Mouse (Mus musculus): Measurements from ENCODE around the gene Olfr1008.
"Not testable (repeated sequence)": the region's sequence is repeated elsewhere in the genome, so short reads cannot be mapped to it uniquely, and the experiment has no call there.

Olfr1008 gene

DNA sequence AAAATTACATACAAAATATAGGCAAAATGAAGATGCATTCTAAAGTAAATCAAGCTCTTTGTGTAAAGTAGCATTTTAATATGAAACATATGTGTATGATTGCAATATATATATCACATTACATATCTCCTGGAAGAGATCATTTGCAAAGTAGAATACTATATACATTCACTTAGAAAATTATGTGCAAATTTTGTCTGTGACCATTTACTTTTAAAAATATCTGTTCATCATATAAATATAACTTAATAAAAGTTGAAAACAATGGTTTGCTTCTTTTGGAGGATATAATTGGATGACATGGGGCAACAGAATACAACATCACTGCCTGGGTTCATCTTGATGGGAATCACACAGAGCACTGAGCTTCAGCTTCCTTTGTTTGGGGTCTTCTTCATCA lies at the start of gene Olfr1008:
Gene Olfr1008, plus strand, starts transcription at position 301 of the 400 bp plus-strand sequence.
- no peak for DNase-seq

DNA sequence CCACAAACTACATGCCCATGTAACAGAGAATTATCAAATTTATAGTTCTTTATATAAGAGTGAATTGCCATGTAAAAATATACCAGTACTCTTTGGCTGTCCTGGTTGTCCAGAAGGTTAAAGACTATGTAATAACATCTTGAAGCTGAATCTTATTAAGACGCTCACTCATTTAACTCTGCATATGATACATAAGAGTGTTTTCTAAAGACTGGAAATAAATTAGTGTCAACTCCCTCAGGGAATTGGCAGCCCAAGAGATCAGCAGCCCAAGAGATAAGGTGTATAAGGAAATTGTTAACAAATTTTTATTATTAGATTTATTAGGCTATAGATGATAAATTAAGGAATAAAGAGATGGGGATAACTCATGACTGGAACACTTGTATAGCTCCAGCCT lies 38.6 kb upstream of the Olfr1008 start, which contains the start of gene Olfr1002:
Gene Olfr1002, minus strand, starts transcription at position 101 of the 400 bp plus-strand sequence.
- no peak for DNase-seq

DNA sequence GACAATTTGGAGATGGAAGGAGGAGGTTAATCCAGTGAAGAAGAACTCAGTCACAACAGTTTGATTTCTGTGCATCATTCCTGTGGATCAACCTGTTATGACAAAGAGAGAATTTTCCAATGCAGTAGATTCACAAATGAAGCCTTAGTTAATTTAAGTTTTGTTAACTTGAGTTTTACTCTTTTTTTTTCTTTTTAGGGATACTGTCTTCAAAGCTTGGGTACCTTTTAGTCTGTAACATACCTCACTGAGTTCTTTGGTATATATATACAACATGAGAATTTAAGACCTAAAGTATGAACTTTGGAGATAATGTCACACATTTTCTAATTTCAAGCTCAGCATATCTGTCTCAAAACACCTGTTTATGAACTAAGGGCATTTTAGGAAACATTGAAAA lies 24.9 kb upstream of the Olfr1008 start, which contains the start of gene Olfr154:
Gene Olfr154, minus strand, starts transcription at position 101 of the 400 bp plus-strand sequence.
- DNase-seq = not testable (repeated sequence)

DNA sequence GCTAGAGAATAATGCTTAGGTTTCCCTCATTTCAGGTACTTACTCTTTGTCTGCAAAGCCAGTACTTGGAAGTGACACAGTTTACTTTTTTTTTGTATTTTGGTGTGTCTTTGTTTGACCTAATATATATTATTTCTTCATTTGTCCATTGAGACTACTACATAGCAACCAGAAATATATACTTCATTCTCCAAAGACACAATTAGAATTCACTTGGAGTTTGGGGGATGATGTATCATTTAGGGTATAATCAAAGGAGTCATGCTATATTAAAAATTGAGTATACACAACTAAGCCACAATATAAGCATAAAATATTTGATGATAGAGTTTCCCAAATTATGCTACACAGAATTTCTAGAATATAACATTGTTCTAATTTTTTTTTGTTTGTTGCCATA lies 10.6 kb upstream of the Olfr1008 start, which contains the start of gene Olfr1006:
Gene Olfr1006, minus strand, starts transcription at position 101 of the 400 bp plus-strand sequence.
- no peak for DNase-seq

DNA sequence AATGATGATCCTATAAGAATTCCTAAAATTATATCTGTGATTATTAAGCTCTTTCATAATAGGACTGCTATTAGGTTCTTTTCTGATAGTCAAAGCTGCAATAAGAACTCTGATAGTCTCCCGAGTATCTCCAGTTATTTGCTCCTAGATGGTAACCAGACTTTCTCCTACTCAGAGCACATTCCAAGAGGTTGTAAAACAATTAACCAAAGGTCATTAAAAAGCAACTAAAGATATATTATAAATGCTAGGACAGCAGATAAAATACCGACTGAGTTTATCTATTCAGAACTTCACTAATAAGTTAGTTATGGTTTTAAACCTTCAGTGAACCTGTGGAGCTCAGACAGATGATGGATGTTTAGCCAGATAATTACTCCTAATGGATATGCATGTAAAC lies 21.4 kb downstream of the Olfr1008 start:
- not testable (repeated sequence) for DNase-seq

DNA sequence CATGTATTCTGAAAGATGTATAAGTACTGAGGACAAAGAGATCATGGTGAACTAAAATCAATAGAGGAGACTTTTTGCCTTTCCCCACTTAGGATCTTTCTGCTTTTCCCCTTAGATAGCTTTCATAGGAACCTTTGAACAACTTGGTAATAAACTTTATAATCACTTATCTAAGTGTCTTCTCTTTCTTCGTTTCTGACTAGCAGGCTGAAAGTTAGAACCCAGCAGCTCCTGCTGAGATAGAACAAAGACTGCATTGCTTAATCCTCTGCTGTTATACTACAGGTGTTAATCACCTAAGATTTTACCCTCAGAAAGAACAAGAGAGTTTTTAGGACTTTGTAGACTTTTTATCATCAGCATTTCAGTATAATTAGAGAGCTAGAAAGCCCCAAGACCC lies 21.9 kb downstream of the Olfr1008 start:
- DNase-seq = no peak

DNA sequence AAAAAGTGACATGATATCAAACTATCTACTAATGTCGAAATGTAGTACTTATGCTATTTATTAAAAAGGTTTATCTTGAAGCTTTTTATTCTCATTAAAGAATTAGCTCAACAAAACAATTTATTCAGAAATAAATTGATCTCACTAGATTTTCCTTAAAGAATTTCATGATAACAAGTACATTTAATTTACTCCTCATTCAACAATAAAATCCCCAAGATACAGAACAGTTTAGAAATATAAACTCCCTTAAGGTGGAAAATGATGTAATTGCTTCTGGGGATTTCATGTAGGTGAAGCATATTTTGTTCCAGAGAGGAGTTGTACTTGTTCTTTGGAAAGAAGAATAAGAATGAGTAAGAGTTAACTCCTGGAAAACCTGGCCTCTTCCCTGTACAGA lies 25.9 kb downstream of the Olfr1008 start, which contains the start of gene Olfr1009:
Gene Olfr1009, plus strand, starts transcription at position 301 of the 400 bp plus-strand sequence.
- DNase-seq = no peak

DNA sequence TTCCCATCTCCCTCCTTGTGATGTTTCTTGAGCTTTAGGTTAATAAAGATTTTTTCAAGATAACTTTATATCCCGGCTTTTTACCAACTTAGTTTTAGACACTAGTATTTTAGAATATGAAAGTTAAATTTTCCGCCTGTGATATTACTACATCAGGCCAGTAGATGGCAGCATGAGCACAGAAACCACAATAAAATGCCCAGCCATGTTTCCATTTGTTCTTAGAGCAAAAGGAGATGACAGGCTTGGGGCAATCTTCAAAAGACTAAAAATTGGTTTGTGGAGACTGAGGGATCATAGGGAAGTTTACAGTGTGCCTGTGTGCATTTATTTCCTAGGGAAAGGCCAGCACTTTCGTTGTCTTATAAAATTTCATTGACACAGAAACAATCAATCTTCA lies 36.6 kb downstream of the Olfr1008 start:
- no peak for DNase-seq
